Mouse (Mus musculus) adipose tissue, adult 10 weeks (tissue): ENCODE measurements around the gene Psmd5. TPM values are rescaled to one million over a fixed set of nuclear protein-coding genes. Genes with fewer than 3 reads are reported as not detected.

ENCODE experiments used
- polyA plus RNA-seq: library from polyadenylated mRNA; stranded (reverse); fragments of 350-450 nt; fragmentation: Illumina TruSeq; extraction: RNeasy Lipid Tissue Mini Kit (QIAGEN cat#74804); gene quantifications from one replicate; pipeline ENCODE4 v1.2.3, GENCODE M21; 2014; ENCODE audit warnings: low read depth, low replicate concordance

Gene Psmd5
- polyA plus RNA-seq: 31.7 TPM

DNA sequence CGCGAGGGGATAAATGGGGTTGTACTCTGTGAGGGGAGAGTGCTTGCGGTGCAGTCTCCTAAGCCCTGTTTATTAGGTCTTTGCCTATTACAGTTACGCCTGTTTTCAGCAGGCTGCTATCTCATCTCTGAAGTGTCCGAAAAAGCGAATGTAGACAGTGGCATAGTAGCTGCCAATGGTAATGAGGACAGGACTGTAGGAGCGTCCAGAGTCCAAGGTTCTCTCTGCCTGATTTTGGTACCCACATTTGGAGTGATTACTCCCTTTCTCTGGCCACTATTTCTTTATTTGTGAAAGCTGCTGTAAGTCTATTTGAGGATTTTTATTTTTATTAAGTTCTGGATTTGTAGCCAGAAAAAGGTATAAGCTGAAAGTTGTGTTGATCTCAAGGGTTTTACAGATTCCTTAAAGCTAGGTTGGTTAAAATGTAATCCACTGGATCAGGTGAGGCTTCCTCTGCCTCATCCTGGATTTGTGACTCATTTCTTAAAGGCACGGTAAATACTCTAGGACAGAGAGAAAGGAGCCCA, at the start of gene Psmd5:
Psmd5 (minus strand) TSS at position 153 of the 530 bp plus-strand sequence.

DNA sequence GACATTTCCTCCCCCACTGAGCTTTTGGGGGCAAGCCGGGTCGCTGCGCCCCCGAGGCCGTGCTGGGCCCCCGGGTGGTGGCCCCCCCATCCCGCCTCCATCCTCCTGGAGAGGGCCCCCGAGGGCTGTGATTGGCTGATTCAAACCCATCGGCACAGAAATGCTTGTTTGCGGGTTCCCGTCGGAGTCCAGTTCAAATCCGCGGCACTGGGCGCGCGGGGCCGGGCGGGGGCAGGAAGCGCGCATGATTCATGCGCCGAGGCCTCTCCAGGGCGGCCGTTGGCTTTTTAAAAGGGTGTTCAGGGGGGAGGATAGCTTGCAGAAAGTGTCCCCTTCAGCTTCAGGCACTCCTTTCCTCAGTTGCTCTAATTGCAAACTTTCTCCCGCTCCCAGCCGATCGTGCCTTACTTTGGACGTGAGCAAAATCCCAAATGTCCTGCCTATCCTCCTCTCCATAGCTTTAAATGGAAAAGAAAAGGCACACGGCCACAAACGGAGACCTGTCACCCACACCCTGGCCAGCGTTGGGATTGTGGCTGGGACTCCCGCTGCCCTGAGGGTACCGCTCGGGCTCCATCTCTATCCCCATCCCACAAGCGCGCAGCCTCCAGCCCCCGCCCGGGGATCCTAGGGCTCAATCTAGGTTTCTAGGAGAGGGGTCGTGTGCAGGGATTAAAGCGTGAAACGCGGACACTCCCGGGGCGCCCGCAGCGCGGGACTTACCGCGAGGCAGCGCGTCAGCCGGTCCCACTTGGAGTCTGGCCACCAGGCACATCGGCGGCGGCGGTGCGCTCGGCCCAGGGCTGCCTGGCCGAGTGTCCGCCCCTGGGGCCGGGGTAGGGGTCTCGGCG, 38.7 kb upstream of the Psmd5 start, which contains the start of gene Phf19:
Phf19 (minus strand) TSS at position 809 of the 851 bp plus-strand sequence.

DNA sequence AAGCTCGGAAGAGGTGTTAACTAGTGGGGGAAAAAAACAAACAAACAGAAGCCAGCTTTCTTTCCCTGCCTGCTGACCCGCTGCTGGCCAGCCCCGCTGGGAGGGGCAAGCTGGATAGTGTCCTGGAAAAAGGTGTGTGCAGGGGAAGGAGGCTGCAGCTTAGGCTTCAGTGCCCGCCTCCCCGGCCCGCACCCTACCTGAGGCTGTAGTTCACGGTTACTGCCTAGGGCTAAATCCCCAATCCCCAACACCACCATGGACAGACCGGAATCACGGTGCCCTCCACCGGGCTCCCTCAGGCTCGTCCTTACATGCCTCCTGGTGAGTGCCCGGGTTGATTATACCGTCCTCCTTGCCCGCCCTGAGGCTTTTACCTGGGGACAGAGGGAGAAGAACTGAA, 497 bp downstream of the Psmd5 start, which contains the start of gene Cutal:
Cutal (plus strand) TSS at position 126 of the 400 bp plus-strand sequence.

DNA sequence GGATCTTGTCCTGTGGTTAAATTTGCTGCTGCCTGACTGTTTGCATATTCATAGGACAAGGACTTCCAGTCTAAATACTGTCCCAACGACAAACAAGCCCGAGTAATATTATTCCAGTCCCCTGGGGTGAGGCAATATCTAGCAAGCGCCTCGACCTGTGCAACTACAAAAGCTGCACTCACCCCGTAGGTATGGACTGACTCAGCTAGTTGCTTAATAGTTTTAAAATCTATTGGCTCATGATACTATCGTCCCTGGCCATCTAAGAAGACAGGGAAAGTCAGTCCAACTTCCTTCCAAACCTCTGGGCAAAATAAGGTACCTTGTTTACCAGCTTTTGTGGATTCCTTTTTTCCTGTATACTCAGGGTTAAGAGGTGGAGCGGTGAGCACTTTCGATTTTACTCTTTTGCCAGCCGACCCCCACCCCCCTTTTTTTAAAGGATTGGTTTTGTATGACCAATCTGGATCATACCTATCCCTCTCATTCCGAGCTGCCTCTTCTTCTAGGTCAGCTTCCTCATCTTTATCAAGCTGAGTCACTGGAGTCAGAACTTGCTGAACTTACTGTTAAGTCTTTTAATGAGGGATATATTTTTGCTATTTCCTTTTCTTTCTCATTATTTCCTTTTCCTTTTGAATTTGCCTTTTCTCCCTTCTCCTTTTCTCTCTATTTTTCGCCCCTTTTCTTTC, 41.9 kb downstream of the Psmd5 start, which contains the start of gene Gm34653:
Gm34653 (plus strand) TSS at position 242 of the 692 bp plus-strand sequence.

DNA sequence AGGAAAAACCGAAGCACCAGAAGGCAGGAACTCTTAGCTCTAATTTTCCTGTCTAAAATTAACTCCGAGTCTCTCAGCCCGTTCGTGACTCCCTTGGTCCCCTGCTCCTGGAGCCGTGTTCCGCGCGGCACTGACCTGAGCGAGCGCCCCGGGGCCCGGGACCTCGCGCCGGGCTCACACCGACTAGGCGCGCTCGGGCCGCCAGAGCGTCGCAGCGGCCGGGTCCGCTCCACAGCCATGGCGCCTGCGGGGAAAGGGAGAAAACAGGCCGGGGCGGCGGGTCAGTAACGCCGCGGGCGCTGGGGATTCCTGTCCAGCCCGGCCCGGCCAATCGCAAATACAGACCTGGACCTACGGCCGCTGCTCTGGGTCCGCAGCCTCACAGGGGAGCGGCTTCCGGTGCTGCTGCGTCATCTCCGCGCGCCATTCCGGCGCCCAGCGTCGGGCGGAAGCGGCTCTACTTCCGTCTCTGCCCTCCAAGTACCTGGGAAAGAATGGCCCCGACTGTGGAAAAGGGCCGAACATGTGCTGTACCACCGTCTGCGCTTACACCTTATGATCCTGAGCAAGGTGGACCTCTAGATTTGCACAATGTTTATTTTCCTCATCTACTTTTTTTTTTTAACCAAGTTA, 48.8 kb downstream of the Psmd5 start, which contains the start of gene Fbxw2:
Fbxw2 (minus strand) TSS at position 485 of the 633 bp plus-strand sequence.

Other genes with a start within 250 kb of the Psmd5 start
- gene Gapvd1, start 119.7 kb downstream of the Psmd5 start, polyA plus RNA-seq: 44.0 TPM
- gene Hspa5, start 103.0 kb downstream of the Psmd5 start, polyA plus RNA-seq: 1,035 TPM
- gene Rabepk, start 75.1 kb downstream of the Psmd5 start, polyA plus RNA-seq: 30.7 TPM
- gene Fbxw2, start 48.7 kb downstream of the Psmd5 start, polyA plus RNA-seq: 60.8 TPM
- gene Gm34653, start 42.0 kb downstream of the Psmd5 start, polyA plus RNA-seq: not detected
- gene Cutal, start 572 bp downstream of the Psmd5 start, polyA plus RNA-seq: 13.7 TPM
- gene Phf19, start 39.1 kb upstream of the Psmd5 start, polyA plus RNA-seq: 10.8 TPM
- gene Traf1, start 86.8 kb upstream of the Psmd5 start, polyA plus RNA-seq: 4.2 TPM
- gene Hc, start 186.5 kb upstream of the Psmd5 start, polyA plus RNA-seq: not detected
- 0.47 TPM for gene AI182371, start 226.6 kb upstream of the Psmd5 start, polyA plus RNA-seq
- 16.8 TPM for gene Cntrl, start 234.5 kb upstream of the Psmd5 start, polyA plus RNA-seq